Mouse (Mus musculus) retina, postnatal 1 day (tissue): ENCODE measurements around the gene Gm20388.
"Not testable (repeated sequence)": the region's sequence is repeated elsewhere in the genome, so short reads cannot be mapped to it uniquely, and the experiment has no call there.

Experiments used
- DNase-seq: peaks from one replicate; pipeline ENCODE4 v3.0.0-alpha.2; 2012

Gm20388 gene

DNA sequence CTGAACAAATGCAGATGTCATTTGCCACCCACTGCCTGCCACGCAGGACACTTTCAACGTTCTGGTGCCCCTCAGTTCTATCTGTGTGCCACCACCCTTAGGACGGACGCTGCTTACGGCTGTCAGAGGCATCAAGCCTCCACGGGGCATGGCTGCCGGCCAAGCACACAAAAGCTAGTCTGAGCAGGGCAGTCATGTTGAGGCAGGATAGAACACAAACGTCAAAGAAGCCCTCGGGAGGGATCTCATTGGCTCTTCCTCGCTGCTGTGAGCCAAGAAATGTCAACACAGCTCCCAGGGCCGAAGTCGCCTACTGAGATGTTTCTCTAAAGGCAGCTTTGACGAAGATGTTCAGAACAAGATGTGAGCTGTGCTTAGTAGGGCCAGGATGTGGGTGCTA, 867.1 kb downstream of the Gm20388 start:
- no peak for DNase-seq

- DNase-seq = no peak
These were observed 868.5 kb downstream of the Gm20388 start for GRCm38 (mm10) chr8:120779106-120779505.

DNA sequence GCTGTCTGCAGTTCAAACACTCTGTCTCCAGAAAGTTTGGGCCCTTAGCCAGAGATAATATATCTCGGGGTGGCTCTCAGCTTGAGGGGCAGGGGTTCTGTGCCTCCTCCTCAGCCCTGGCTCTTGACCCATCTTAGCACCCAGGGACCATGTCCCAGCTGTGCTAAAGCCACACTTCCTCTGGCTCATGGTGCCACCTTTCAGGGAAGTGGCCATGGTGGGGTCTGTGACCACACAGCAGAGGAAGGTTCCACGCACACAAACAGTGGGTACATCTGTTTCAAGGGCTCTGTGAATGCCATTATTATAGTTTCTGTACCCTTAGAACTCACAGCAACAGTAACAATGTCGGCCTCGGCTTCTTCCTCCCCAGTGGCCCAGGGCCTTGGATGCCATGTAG, 873.1 kb downstream of the Gm20388 start:
- DNase-seq = no peak

GRCm38 (mm10) chr8:120786753-120787152, 876.1 kb downstream of the Gm20388 start:
- DNase-seq = no peak

GRCm38 (mm10) chr8:120787631-120788030, 877.0 kb downstream of the Gm20388 start:
- DNase-seq = no peak

- DNase-seq = no peak
These were observed 882.1 kb downstream of the Gm20388 start for GRCm38 (mm10) chr8:120792710-120793109.

DNA sequence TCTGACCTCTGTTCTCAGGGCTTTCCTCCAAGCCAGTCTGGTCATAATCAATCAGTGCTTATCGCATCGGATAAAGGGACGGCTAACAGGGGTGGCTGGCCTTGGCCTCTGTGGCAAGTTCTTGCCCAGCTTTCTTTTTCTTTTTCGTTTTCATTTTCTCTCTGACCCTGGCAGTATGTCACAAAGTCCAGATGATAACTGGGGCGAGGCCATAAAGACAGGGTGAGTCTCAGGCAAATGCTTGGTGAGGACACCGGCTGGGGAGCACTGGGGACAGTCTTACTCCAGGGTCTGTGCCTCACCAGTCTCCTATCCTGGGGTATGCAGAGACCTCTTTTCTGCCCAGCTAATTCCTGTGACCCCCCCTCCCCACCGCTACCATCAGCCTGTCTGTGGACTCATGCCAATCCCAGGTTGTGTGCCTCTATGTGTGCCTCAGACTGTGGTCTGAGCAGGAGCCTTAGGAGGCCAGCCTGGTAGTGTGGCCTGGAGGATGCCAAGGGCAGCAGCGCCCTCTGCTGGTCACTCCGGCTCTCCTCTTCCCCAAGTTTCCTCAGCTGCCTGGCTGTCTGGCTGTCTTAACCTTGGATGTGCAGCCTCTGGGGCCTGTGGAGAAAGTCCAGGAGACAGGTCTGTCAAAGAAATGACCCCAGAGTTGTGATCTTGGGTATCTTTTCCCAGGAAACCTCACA, 885.4 kb downstream of the Gm20388 start:
- DNase-seq = peak; percentile 85

DNA sequence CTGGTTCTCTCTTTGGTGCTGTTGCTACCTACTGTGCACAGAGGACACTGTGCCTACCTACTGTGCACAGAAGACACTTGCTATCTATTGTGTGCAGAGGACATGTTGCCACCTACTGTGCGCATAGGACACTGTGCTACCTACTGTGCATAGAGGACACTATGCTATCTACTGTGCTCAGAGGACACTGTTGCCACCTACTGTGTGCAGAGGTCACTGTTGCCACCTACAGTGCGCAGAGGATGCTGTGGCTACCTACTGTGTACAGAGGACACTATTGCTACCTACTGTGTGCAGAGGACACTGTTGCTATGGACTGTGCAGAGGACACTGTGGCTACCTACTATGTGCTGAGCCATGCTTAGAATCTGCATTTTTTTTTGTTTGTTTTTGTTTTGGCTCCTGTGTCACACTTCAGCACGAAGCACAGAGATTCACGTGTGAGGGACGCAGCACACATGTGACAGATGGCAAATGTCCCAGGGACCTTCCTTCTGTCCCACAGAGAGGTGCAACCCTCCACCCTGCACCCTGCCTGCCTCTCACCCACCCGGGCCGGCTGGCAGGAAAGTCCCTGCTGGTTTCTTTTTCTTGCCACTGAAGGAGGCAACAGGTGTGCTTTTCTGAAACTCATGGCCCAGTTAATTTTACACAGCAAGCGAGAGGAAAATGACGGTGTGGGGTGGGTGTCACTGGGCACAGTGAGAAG, 886.5 kb downstream of the Gm20388 start:
- no peak for DNase-seq

DNA sequence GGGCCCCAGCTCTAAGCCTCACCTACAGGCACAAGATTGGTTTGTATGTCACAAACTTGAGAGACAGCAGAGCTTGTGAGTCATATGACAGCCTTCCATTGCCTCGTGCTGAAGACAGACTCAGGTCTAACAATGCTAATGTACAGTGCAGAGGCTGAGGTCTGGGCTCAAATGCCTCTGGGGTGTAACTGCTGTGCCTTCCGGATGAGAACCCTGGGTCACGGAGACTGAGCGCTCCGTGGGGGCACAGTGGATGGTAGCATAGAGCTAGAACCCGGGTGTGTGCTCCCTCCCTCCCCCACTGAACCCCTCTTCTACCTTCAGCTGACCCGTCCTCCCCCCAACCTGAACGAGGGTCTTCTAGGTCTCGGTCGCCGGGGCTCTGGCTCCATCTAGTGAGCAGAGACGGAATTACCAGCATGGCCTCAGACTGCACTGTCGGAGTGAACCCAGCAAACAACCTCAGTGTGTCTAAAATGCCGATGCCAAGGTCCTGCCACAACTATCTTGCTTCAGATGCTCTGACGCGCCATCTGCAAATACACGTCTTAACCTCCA, 889.7 kb downstream of the Gm20388 start:
- DNase-seq = peak; percentile 77

DNA sequence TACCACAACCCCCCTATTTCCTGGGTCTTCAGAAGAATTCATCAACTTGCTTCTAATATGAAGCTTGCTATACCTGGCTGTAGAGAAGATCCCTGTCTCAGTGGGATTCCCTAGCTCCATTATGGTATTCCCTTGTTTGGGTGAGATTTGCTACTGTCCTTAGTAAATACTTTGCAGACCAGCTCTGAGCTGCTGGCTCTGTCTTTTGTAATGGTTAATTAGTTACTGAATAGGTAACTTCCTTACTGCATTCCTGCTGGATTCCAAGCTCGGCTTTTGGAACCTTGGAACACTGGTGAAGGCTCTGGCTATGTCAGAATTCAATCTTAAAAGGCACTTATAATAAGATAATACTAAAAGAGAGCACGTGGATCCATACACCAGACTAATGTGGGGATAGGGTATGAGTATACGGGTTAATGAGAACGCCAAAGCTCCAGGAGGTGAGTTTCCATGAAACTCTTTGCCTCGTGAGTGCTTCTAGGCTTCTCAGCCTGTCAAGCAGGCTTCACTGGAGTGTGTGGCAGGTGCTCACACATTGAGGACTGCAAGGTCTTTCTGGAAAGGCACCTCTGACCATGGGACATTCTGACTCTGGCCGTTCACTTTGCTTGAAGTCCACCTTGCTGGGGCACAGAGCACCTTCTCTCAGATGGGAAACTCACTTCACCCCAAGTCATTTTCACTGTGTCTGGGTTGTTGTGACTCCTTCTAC, 893.2 kb downstream of the Gm20388 start:
- not testable (repeated sequence) for DNase-seq

- no peak for DNase-seq
These were observed 894.1 kb downstream of the Gm20388 start for GRCm38 (mm10) chr8:120804741-120805140.

- no peak for DNase-seq
These were observed 896.2 kb downstream of the Gm20388 start for GRCm38 (mm10) chr8:120806780-120807264.

- no peak for DNase-seq
These were observed 897.1 kb downstream of the Gm20388 start for GRCm38 (mm10) chr8:120807719-120808118.

DNA sequence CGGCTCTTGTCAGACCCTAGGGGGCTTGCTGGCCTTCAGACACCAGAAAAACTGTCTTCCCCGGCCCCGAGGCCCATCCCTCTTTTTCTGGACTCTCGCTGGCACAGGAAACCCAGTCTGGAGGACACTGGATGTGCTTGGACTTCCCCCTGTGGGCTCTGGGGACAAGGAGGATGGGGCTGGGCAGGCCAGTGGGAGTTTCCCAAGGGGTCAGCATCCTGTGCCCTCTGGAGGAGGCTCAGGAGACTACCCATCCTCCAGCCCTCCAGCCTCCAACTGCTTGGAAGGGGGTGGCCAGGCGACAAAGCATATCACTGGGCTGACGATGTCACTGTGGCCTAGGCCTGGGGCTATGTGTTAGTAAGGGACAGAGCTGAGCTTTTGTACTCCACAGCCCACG, 898.4 kb downstream of the Gm20388 start:
- no peak for DNase-seq

- DNase-seq = no peak
These were observed 901.3 kb downstream of the Gm20388 start for GRCm38 (mm10) chr8:120811953-120812352.

- no peak for DNase-seq
These were observed 902.4 kb downstream of the Gm20388 start for GRCm38 (mm10) chr8:120813028-120813427.

- DNase-seq = no peak
These were observed 903.2 kb downstream of the Gm20388 start for GRCm38 (mm10) chr8:120813839-120814238.

DNA sequence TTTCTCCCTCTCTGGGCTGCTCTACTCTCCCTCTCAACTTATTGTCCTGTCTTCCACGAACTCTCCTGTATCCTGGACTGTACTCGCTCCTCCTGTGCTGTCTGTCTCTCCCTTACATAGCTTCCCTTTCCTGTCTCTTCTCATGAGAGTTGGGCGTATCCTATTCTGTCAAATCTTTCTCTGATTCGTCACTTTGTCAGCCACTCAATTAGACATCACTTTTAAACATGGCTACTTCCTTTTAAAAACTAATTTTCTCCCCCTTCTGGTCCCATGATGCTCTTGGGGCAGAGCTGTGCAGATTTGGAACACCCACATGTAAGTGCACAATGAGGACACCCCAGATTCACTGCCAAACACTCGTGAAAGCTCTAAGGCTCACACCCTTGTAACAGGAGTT, 905.7 kb downstream of the Gm20388 start:
- DNase-seq = no peak

DNA sequence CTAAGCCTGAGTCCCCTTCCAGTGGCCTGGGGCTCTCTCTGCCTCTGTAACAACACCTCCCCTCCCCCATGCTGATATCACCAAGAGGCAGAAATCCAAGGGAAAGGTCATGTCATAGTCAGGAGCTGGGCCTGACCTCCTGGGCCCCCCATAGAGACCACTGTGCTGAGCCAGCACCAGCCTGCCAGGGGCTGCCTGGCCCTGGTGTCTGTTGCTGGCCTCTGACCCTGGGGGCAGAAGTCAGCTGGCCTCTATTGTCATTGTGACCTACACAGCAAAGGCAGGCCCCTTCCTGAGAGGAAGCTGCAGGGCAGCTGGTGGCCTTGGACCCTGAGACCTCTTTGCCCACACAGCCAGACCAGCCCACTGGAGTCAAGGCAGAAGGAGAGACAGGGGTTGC, 909.3 kb downstream of the Gm20388 start:
- DNase-seq = no peak

DNA sequence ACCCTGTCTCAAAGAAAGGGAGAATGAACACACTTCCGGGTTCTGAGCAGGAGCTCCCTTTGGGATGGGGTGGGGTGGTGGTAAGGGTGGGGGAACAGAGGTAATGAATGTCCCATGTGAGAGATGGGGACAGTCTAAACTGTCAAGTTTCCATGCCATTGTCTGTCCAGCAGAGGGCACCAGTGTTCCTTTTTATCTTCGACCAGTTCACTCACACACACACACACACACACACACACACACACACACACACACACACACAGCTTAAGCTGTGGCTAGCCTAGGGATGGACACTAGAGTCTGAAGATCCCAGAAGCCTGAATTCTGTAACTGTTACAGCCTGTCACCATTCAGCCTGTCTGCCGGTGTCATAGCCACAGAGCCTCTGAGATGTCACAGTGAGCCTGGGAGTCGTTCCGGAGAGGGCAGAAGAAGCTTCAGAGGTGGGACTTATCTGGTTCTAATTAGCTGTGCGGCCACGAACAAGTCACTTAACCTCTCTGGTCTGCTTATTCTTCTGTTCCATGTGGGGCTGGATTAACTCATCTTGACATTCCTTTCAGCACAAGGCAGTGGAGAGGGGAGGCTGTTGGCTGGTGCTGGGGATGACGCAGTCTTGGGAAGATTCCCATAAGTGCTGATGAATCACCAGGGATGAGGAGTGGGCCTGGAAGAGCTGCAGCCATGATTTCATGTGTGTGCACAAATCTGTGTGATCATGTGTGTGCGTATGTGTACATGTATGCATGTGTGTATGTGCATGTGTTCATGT, 910.9 kb downstream of the Gm20388 start:
- peak; percentile 84 for DNase-seq

GRCm38 (mm10) chr8:120823331-120823730, 912.7 kb downstream of the Gm20388 start:
- DNase-seq = no peak

- no peak for DNase-seq
These were observed 913.2 kb downstream of the Gm20388 start for GRCm38 (mm10) chr8:120823887-120824286.

GRCm38 (mm10) chr8:120824638-120825037, 914.0 kb downstream of the Gm20388 start:
- DNase-seq = no peak
